Mouse (Mus musculus) kidney, embryonic 15.5 days (tissue): ENCODE data around the gene Uqcrc1. TPM values are rescaled to one million over a fixed set of nuclear protein-coding genes. Genes with fewer than 3 reads are reported as not detected.
A peak's percentile ranks its signal among the peaks of the same experiment; 100 is the strongest.

Experiments
- ATAC-seq: fragments of 200-750 bp; cut with Nextera tagmentation; replicated peaks from 2 replicates; pipeline ENCODE4 v1.8.0; 2017; ENCODE audit warnings: moderate TSS enrichment; ENCODE audit not compliant: low FRiP score
- H3K27ac ChIP-seq: fragments of 300-500 bp; sonication (generic); 2 replicates; pipeline ENCODE4 v1.5.1; 2015; ENCODE audit warnings: mild to moderate bottlenecking, inconsistent platforms
- H3K27me3 ChIP-seq: fragments of 300-500 bp; sonication (generic); 2 replicates; pipeline ENCODE4 v1.6.1; 2015; ENCODE audit warnings: inconsistent platforms
- H3K36me3 ChIP-seq: fragments of 300-500 bp; sonication (generic); 2 replicates; pipeline ENCODE4 v1.6.1; 2015; ENCODE audit warnings: inconsistent platforms
- H3K4me1 ChIP-seq: fragments of 300-500 bp; sonication (generic); 2 replicates; pipeline ENCODE4 v1.6.1; 2015; ENCODE audit warnings: inconsistent platforms
- H3K4me2 ChIP-seq: fragments of 300-500 bp; sonication (generic); 2 replicates; pipeline ENCODE4 v1.6.1; 2015; ENCODE audit warnings: moderate library complexity, mild to moderate bottlenecking, inconsistent platforms
- H3K4me3 ChIP-seq: fragments of 300-500 bp; sonication (generic); replicated peaks from 2 replicates; pipeline ENCODE4 v1.5.1; 2015; ENCODE audit warnings: mild to moderate bottlenecking, inconsistent platforms
- H3K9ac ChIP-seq: fragments of 300-500 bp; sonication (generic); 2 replicates; pipeline ENCODE4 v1.6.1; 2015; ENCODE audit warnings: mild to moderate bottlenecking, inconsistent platforms
- H3K9me3 ChIP-seq: fragments of 300-500 bp; sonication (generic); replicated peaks from 2 replicates; pipeline ENCODE4 v1.6.1; 2016; ENCODE audit warnings: inconsistent platforms
- WGBS: fragments of 180-500 bp; shearing (Covaris S2); methylation state at CpG from one replicate; pipeline ENCODE4 v1.1.7; 2015; ENCODE audit warnings: mixed read lengths; 5-methylcytosine and 5-hydroxymethylcytosine counted together
- polyA plus RNA-seq: library from polyadenylated mRNA; unstranded; fragments of >200 nt; fragmentation: Nextera tagmentation; extraction: Ambion mirVana; gene quantifications from 2 replicates; pipeline ENCODE4 v1.2.1, GENCODE M21; 2015

Uqcrc1 gene
- 513 and 523 TPM in 2 replicates for polyA plus RNA-seq

DNA sequence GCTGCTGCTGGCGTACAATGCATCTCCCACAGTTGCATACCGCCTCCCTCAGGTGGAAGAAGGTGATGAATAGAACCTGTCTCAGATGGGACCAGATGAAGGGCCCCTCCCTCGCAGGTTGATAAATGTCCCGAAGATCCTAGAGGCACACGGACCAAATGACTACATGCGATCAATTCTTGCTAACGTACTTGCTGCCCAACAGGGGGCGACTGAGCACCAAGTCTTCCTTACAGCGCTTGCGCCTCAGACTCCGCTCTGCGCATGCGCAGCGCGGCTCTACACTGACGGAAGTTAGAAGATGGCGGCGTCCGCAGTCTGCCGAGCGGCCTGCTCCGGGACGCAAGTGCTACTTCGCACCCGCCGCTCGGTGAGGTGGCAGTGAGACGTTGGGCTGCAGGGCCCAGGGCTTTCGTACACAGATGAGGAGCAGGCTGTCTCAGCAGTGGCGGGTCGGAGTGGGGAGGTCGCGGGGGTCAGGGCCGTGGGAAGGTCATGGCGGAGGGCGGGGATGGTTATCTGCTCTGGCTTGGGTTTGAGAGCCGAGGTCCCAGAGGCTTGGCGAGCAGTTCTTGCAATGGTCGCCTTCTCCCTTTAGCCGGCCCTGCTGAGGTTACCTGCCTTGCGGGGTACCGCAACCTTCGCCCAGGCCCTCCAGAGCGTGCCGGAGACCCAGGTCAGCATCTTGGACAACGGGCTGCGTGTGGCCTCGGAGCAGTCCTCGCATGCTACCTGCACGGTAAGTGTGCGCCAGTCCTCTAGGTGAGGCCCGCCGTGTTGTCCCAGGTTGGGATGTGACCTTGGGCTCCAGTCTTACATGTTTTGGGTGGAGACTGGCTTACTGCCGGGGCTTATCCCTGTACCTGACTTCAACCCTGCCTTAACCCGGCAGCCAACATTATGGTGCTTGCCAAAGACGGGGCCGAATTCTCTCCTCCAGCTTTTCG is at the start of gene Uqcrc1:
Gene Uqcrc1, plus strand, starts transcription at position 216 of the 947 bp plus-strand sequence.
- peak within 1 kb of the TSS; percentile 55 for H3K27ac ChIP-seq
- peak within 1 kb of the TSS; percentile 85 for H3K9ac ChIP-seq
- H3K4me2 ChIP-seq: peak within 1 kb of the TSS; percentile 64
- peaks cover 37% of the 10 kb centered on the region for H3K36me3 ChIP-seq
- H3K9me3 ChIP-seq: no peaks in the 10 kb centered on the region
- ATAC-seq: peak; percentile 87
- 1% methylated on average over 58 of the region's 58 CpGs for WGBS
- H3K4me1 ChIP-seq: peaks cover 5% of the 10 kb centered on the region
- H3K27me3 ChIP-seq: no peaks in the 10 kb centered on the region
- peak within 1 kb of the TSS; percentile 67 for H3K4me3 ChIP-seq

DNA sequence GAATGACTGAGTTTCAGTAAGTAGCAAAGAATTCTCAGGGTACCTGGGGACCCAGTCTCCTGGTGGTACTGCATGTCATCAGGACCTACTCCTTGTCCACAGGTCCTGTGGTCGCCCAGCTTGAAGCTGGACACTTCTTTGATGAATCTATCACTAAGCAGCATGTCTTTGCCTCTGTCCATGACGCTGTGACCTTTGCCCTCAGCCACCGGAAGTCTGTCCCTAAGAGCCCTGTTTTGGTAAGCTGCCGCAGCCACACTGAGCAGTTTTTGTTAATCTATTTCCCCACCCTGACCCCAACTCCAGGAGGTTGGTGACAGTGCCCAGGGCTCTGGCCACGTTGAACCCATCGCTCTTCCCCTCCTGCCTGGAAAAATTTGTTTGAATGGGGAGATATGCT is 24.1 kb upstream of the Uqcrc1 start:
- H3K27me3 ChIP-seq: no peaks in the 10 kb centered on the region
- H3K4me3 ChIP-seq: no peak overlapping the region
- no peaks in the 10 kb centered on the region for H3K9me3 ChIP-seq
- WGBS: 66% methylated on average over 6 of the region's 6 CpGs
- no peaks in the 10 kb centered on the region for H3K36me3 ChIP-seq
- ATAC-seq: no peak
- H3K4me2 ChIP-seq: no peak overlapping the region
- no peak overlapping the region for H3K27ac ChIP-seq
- H3K4me1 ChIP-seq: no peaks in the 10 kb centered on the region
- H3K9ac ChIP-seq: no peak overlapping the region

DNA sequence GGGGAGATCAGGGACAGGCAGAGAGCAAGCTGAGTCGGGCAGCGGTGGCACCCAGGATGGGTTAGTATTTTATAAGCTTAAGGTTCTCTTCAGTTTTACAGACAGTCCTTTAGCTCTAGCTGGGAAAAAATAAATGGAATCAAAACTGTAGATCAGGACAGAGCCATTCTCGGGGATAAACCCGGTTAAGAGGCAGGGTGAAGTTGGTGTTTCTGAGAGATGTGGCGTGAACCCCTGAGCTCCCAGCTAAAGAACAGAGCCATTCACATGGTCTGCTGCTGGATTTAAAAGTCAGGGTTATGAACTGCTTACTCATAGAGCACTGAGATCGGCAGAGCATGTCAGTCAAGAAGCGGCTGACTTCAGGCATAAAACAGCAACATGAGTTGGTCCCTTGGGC is 23.3 kb upstream of the Uqcrc1 start:
- 77% methylated on average over 7 of the region's 7 CpGs for WGBS
- Histone ChIP-seq H3K4me1 (no peaks in the 10 kb centered on the region), H3K9me3 (no peaks in the 10 kb centered on the region), H3K9ac (no peak overlapping the region), H3K27ac (no peak overlapping the region), H3K36me3 (no peaks in the 10 kb centered on the region), H3K27me3 (no peaks in the 10 kb centered on the region), H3K4me2 (no peak overlapping the region), H3K4me3 (no peak overlapping the region)
- no peak for ATAC-seq

DNA sequence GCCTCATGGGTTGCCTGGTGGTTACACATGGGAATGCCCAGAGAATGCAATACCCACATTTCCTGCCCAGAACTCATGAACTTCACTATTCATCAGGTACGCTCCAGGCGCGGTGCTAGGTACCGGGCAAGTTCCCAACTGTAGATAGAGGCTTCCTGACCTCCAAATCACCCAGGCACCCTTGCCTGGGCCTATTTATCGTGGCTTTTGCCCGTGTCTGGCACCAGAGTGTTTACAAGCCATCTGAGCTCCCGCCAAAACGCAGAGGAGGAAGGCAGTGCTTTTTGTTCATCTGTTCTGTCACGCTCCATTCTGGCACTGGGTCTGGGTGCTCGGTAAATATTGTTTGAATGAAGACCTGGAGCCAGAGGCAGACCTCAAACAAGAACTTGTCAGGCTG is 22.8 kb upstream of the Uqcrc1 start:
- no peaks in the 10 kb centered on the region for H3K4me1 ChIP-seq
- no peak overlapping the region for H3K27ac ChIP-seq
- H3K9ac ChIP-seq: no peak overlapping the region
- no peak for ATAC-seq
- 82% methylated on average over 10 of the region's 10 CpGs for WGBS
- no peak overlapping the region for H3K4me2 ChIP-seq
- no peaks in the 10 kb centered on the region for H3K36me3 ChIP-seq
- H3K4me3 ChIP-seq: no peak overlapping the region
- H3K9me3 ChIP-seq: no peaks in the 10 kb centered on the region
- no peaks in the 10 kb centered on the region for H3K27me3 ChIP-seq

DNA sequence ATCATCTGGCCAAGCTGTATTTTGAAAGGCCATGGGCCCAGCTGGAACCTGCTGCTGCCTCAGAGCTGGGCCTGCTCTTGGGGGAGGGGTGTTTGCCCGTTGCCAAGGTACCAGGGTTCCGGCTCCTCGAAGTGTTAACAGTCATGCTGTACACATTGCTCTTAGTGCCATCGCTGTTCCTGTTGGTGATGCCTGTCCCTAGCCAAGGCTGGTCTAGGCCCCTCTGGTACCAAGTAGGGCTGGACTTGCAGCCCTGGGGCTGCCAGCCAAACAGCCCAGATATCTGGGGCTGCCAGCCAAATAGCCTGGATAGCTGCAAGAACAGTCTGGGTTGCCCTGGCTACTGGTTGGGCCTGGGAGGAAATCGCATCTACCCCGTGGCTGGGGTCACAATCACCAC is 21.9 kb upstream of the Uqcrc1 start, which contains the start of gene Tmem89:
Gene Tmem89, plus strand, starts transcription at position 129 of the 400 bp plus-strand sequence.
- Histone ChIP-seq H3K4me3 (no peak within 1 kb of the TSS), H3K27ac (no peak within 1 kb of the TSS), H3K9me3 (no peaks in the 10 kb centered on the region), H3K9ac (no peak within 1 kb of the TSS), H3K27me3 (no peaks in the 10 kb centered on the region), H3K4me2 (no peak within 1 kb of the TSS), H3K4me1 (no peaks in the 10 kb centered on the region), H3K36me3 (no peaks in the 10 kb centered on the region)
- WGBS: 75% methylated on average over 6 of the region's 6 CpGs
- ATAC-seq: no peak

DNA sequence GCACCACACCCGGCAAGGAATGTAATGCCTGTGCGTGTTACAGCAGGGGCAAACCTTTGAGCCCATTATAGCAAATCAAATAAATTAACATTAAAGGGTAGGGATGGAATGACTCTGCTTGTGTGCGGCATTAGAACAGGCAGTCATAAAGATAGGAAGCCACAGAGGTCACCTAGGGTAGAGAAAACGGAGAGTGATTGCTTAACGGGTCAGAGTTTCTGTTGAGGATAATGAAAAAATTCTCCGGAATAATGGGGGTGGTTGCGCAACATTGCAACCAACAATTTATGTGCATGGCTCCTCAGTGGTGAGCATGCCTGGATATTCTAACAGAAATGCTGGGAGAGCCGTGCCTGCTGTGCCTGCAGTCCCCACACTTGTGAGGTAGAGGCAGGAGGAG is 10.5 kb upstream of the Uqcrc1 start:
- no peak overlapping the region for H3K27ac ChIP-seq
- no peak for ATAC-seq
- H3K9ac ChIP-seq: no peak overlapping the region
- no peak overlapping the region for H3K4me3 ChIP-seq
- H3K4me1 ChIP-seq: 0 out of 2 replicates have a peak, but pooled peaks cover 5% of the 10 kb centered on the region
- no peaks in the 10 kb centered on the region for H3K9me3 ChIP-seq
- no peak overlapping the region for H3K4me2 ChIP-seq
- H3K36me3 ChIP-seq: no peaks in the 10 kb centered on the region
- H3K27me3 ChIP-seq: no peaks in the 10 kb centered on the region
- 46% methylated on average over 8 of the region's 8 CpGs for WGBS

DNA sequence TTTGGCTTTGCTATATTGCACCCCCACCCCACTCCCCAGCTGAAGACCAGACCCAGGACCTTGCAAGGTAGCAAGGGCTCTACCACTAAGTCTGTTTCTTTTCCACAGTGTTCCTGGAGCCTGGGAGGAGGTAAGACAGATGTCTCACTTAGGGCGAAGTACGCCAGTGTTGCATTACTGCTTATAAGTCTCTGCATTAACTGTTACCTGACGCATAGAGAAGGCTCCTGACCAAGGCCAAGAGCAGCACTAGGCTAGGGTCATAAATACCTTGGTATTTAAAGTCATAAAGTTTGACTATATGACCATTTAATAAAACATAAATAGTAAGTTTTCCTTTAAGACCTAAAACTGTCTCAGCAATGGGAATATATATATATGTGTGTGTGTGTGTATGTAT is 8.0 kb upstream of the Uqcrc1 start:
- Histone ChIP-seq H3K9ac (no peak overlapping the region), H3K36me3 (no peaks in the 10 kb centered on the region), H3K4me3 (no peak overlapping the region), H3K4me1 (0 out of 2 replicates have a peak, but pooled peaks cover 5% of the 10 kb centered on the region), H3K27me3 (no peaks in the 10 kb centered on the region), H3K27ac (no peak overlapping the region), H3K4me2 (no peak overlapping the region), H3K9me3 (no peaks in the 10 kb centered on the region)
- WGBS: 82% methylated on average over 3 of the region's 3 CpGs
- no peak for ATAC-seq

DNA sequence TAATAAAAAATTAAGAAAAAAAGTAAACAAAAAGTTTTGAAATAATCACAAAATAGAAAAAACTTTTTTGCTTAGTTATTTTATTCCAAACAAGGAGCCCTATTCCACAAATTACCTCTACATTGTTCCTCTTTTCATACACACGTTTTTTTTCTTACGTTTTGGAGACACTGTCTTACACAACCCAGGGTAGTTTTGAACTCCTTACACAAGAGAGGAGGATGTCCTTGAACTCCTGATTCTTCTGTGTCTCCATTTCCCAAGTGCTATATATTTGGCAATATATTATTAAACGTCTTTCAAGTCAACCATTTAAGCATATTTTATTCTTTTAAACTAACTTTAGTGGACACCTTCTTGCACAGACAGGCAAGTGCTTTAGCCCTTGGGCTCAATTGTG is 442 bp upstream of the Uqcrc1 start:
- peak overlapping the region; percentile 64 for H3K4me2 ChIP-seq
- H3K9ac ChIP-seq: no peak overlapping the region
- ATAC-seq: no peak
- H3K27ac ChIP-seq: no peak overlapping the region
- H3K27me3 ChIP-seq: no peaks in the 10 kb centered on the region
- H3K4me3 ChIP-seq: peak overlapping the region; percentile 67
- 16% methylated on average over 3 of the region's 3 CpGs for WGBS
- peaks cover 5% of the 10 kb centered on the region for H3K4me1 ChIP-seq
- peaks cover 30% of the 10 kb centered on the region for H3K36me3 ChIP-seq
- H3K9me3 ChIP-seq: no peaks in the 10 kb centered on the region

DNA sequence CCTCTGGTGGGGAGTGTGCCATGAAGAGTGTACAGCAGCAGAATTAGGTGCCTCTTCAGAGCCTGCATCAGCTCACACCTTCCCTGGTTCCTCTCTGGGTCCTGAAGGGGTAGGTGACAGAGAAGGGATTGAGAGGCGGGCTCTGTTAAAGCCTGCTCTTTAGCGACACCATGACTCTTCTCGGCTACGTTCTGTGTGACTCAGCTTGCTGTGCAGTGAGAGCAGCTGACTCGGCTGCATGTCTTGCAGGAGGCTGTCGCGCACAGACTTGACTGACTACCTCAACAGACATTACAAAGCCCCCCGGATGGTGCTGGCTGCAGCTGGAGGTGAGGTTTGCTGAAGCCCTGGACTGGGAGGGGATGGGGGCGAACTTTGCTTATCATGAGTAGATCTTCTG is 8.7 kb downstream of the Uqcrc1 start:
- Histone ChIP-seq H3K27ac (no peak overlapping the region), H3K9ac (no peak overlapping the region), H3K36me3 (peaks cover 95% of the 10 kb centered on the region), H3K9me3 (no peaks in the 10 kb centered on the region), H3K4me2 (no peak overlapping the region), H3K4me3 (no peak overlapping the region), H3K27me3 (no peaks in the 10 kb centered on the region), H3K4me1 (peaks cover 19% of the 10 kb centered on the region)
- WGBS: 81% methylated on average over 9 of the region's 9 CpGs
- no peak for ATAC-seq

DNA sequence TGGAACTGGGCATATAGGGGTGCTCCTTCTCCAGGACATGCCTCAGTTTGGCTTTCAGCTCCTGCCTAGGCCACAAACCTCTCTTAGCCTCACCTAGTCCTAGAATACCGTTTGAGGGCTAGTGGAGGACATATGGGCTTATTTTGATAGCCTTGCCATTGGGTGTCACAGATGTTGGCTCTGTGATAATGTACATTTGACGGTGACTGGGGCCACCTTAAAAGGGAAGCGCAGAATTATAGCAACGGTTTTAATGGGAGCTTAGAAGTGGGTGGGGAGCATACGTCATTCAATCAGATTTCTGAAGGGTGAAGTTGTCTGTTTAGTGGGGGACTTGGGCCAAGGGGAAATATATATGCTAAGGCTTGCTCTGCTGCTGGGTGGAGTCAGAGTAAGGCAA is 9.2 kb downstream of the Uqcrc1 start:
- ATAC-seq: no peak
- Histone ChIP-seq H3K4me2 (no peak overlapping the region), H3K36me3 (peaks cover 95% of the 10 kb centered on the region), H3K9me3 (no peaks in the 10 kb centered on the region), H3K27me3 (no peaks in the 10 kb centered on the region), H3K4me1 (peaks cover 21% of the 10 kb centered on the region), H3K4me3 (no peak overlapping the region), H3K27ac (no peak overlapping the region), H3K9ac (no peak overlapping the region)
- 85% methylated on average over 5 of the region's 5 CpGs for WGBS

DNA sequence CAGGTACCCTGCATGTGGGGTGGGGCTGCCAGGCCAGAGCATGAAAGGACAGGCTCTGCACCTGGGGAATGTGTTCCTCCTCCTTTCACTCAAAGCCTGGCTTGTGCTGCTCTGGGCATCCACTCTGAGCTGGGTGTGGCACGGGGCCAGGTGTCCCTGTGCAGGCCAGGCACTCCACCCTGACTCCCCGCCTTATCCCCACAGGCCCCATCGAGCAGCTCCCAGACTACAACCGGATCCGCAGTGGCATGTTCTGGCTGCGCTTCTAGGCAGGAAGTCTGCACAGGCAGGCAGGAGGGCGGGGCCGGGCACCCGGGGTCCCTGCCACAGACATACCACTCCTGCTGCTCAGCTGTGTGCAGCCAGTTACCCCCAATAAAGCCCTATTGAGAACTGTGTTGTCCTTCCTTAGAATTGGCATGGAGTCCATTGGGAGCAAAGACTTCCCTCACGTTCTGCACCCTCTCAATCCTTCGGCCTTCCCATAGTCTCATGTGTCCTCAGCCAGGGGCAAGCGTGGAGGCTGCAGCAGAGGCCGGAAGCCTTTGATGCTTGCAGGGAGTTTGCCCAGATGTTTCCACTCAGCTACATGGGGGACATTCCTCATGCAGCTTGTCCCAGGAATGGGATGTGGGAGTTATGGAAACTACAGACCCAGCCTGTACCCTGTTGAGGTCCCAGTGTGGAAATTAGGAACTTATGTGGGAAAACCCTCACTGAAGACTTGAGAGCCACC is 13.0 kb downstream of the Uqcrc1 start:
- Histone ChIP-seq H3K9ac (no peak overlapping the region), H3K4me3 (no peak overlapping the region), H3K4me2 (no peak overlapping the region), H3K36me3 (peaks cover 69% of the 10 kb centered on the region), H3K4me1 (peaks cover 36% of the 10 kb centered on the region), H3K27ac (peak overlapping the region; percentile 86), H3K27me3 (peaks cover 15% of the 10 kb centered on the region), H3K9me3 (no peaks in the 10 kb centered on the region)
- ATAC-seq: peak; percentile 58
- 56% methylated on average over 13 of the region's 13 CpGs for WGBS
